Mouse (Mus musculus) cortical plate, adult 2 months (tissue): ENCODE measurements around the gene Mocs2.

Experiments
- CTCF ChIP-seq: fragments of 200-500 bp; IDR thresholded peaks from 2 replicates; pipeline ENCODE4 v1.5.1; 2011; ENCODE audit warnings: mild to moderate bottlenecking, control low read depth, low read length; ENCODE audit not compliant: insufficient read depth; ENCODE audit errors: extremely low read depth
- POLR2A ChIP-seq: fragments of 200-500 bp; IDR thresholded peaks from 2 replicates; pipeline ENCODE4 v1.6.1; 2011; ENCODE audit warnings: mild to moderate bottlenecking, low read length, control low read depth; ENCODE audit not compliant: insufficient read depth; ENCODE audit errors: extremely low read depth

GRCm38 (mm10) chr13:114834580-114834979 lies 16.5 kb downstream of the Mocs2 start:
- TF ChIP-seq POLR2A = no peak
- no peak for TF ChIP-seq CTCF
